Mouse (Mus musculus) midbrain, embryonic 16.5 days (tissue): ENCODE data around the gene Thap7. TPM values are rescaled to one million over a fixed set of nuclear protein-coding genes. Genes with fewer than 3 reads are reported as not detected.

ENCODE experiments used
- ATAC-seq: fragments of 200-750 bp; cut with Nextera tagmentation; 2 replicates; pipeline ENCODE4 v1.8.0; 2017; ENCODE audit warnings: moderate TSS enrichment
- H3K27ac ChIP-seq: fragments of 300-500 bp; sonication (generic); 2 replicates; pipeline ENCODE4 v1.5.1; 2014; ENCODE audit warnings: mild to moderate bottlenecking, low read length, mixed read lengths
- H3K27me3 ChIP-seq: fragments of 300-500 bp; sonication (generic); 2 replicates; pipeline ENCODE4 v1.6.1; 2014; ENCODE audit warnings: low read depth, low read length, mixed read lengths; ENCODE audit not compliant: control insufficient read depth, insufficient read depth
- H3K36me3 ChIP-seq: fragments of 300-500 bp; sonication (generic); 2 replicates; pipeline ENCODE4 v1.6.1; 2014; ENCODE audit warnings: mild to moderate bottlenecking, low read length, moderate library complexity, mixed read lengths; ENCODE audit not compliant: control insufficient read depth, insufficient read depth
- H3K4me1 ChIP-seq: fragments of 300-500 bp; sonication (generic); 2 replicates; pipeline ENCODE4 v1.6.1; 2014; ENCODE audit warnings: mild to moderate bottlenecking, low read length, mixed read lengths; ENCODE audit not compliant: control insufficient read depth, insufficient read depth
- H3K4me2 ChIP-seq: fragments of 300-500 bp; sonication (generic); 2 replicates; pipeline ENCODE4 v1.6.1; 2014; ENCODE audit warnings: mild to moderate bottlenecking, low read length, mixed read lengths
- H3K4me3 ChIP-seq: fragments of 300-500 bp; sonication (generic); 2 replicates; pipeline ENCODE4 v1.5.1; 2014; ENCODE audit warnings: low read depth, mild to moderate bottlenecking, low read length, moderate library complexity, mixed read lengths
- H3K9ac ChIP-seq: fragments of 300-500 bp; sonication (generic); 2 replicates; pipeline ENCODE4 v1.6.1; 2014; ENCODE audit warnings: low read depth, low read length, mixed read lengths
- H3K9me3 ChIP-seq: fragments of 300-500 bp; sonication (generic); replicated peaks from 2 replicates; pipeline ENCODE4 v1.6.1; 2014; ENCODE audit warnings: mild to moderate bottlenecking, low read length, mixed read lengths; ENCODE audit not compliant: control insufficient read depth, poor library complexity, severe bottlenecking
- WGBS: fragments of 180-500 bp; shearing (Covaris S2); extraction: QIAGEN DNeasy Blood & Tissue Kit; methylation state at CpG from one replicate; pipeline ENCODE4 v1.1.7; 2014; 5-methylcytosine and 5-hydroxymethylcytosine counted together
- polyA plus RNA-seq: library from polyadenylated mRNA; unstranded; fragments of >200 nt; fragmentation: Nextera tagmentation; extraction: Ambion mirVana; gene quantifications from 2 replicates; pipeline ENCODE4 v1.2.1, GENCODE M21; 2015

Gene Thap7
- polyA plus RNA-seq, 1 experiment from 2014 or later, result 62.7 TPM

DNA sequence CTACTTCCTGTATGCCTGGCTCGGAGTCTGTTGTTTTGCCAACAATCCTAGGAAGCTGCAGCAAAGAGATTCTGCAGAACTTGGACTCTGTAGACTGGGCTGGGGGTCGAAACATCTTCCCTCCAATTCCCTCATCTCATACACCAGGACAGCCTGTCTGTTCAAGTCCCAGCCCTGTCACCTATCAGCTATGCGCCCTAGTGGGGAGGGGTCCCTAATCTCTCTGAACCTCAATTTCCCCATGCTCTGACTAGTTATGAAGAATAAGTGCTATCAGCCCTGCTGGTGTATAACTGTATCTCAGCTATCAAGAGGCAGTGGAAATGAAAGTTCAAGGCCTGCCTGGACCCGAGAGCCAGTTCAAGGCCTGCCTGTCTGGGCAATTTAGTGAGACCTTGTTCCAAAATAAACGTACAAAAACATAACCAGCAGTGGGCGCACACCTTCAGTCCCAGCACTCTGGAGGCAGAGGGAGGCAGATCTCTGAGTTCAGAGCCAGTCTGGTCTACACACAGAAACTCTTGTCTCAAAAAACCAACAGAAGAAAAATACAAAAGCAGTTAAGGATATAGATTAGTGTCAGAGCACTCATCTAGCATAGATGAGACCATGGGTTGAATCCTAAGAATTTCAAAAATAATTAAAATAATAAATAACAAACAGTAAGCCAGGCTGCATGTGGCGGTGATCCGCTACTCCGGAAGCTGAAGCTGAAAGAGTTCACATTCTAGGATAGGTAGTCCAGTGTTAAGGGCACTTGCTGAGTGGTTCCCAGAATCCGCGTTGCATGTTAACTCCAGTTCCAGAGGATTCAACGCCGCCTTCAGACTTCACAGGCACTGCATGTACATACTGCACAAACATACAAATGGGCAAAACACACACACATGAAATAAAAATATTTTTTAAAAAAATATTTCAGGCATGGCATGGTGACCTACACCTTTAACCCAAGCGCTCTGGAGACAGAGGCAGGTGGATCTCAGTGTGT, 42.2 kb downstream of the Thap7 start:
- peaks cover 3% of the 10 kb centered on the region for H3K27me3 ChIP-seq
- H3K9me3 ChIP-seq, result no peaks in the 10 kb centered on the region
- peak overlapping the region; percentile 46 for H3K4me3 ChIP-seq
- H3K4me2 ChIP-seq, result peak overlapping the region; percentile 94
- 45% methylated on average over 14 of the region's 14 CpGs for WGBS
- peak; percentile 23; the same call in 1 of the 2 replicates for ATAC-seq
- peaks cover 17% of the 10 kb centered on the region for H3K36me3 ChIP-seq
- peak overlapping the region; percentile 74 for H3K9ac ChIP-seq
- H3K27ac ChIP-seq, result no peak overlapping the region
- peaks cover 9% of the 10 kb centered on the region; the same call in 1 of the 2 replicates for H3K4me1 ChIP-seq

DNA sequence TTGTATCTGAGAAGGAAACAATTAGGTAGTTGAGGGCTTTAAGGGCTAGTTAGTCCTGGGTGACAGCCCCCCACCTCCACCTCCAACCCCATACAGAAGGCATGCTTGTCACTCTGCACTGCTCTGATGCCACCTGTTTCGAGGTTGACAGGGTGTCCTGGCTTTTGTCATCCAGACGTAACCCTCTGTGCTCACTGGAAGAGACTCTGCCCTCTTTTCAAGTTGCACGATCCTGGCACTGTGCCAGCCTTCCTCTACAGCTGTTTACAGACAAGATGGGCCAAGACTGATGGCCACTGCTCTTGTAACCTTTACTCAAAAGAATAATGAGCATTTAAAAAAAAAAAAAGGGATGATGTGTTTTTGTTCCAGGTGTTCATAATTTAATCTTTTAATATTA, 44.4 kb downstream of the Thap7 start:
- Histone ChIP-seq H3K9ac (no peak overlapping the region), H3K4me2 (no peak overlapping the region), H3K27me3 (peaks cover 3% of the 10 kb centered on the region), H3K27ac (no peak overlapping the region), H3K4me1 (peaks cover 9% of the 10 kb centered on the region; the same call in 1 of the 2 replicates), H3K9me3 (no peaks in the 10 kb centered on the region), H3K4me3 (no peak overlapping the region), H3K36me3 (peaks cover 20% of the 10 kb centered on the region)
- 40% methylated on average over 3 of the region's 3 CpGs for WGBS
- ATAC-seq, result no peak

DNA sequence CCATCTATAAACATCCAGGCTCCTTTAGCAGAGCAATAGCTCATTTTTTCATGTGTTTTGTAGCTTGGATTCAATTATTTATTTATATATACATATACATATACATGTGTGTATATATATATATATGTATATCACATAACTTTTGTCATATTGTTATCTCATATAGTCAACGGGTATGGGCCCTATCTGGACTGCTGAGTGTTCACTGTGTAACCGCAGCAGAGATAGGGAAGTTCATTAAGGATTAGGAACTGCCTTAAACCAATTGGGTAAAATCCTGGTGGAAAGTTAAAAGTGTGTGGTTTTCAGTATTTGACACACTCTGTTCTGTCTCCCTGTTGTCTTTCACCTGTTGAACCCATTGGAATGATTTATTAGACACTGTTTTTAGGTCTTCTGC, 49.5 kb downstream of the Thap7 start:
- H3K4me3 ChIP-seq, result no peak overlapping the region
- H3K4me1 ChIP-seq, result peaks cover 9% of the 10 kb centered on the region
- no peaks in the 10 kb centered on the region for H3K27me3 ChIP-seq
- no peak for ATAC-seq
- H3K9me3 ChIP-seq, result no peaks in the 10 kb centered on the region
- H3K4me2 ChIP-seq, result no peak overlapping the region
- WGBS, result 90% methylated on average over 2 of the region's 2 CpGs
- H3K36me3 ChIP-seq, result peaks cover 16% of the 10 kb centered on the region
- H3K27ac ChIP-seq, result no peak overlapping the region
- no peak overlapping the region for H3K9ac ChIP-seq

DNA sequence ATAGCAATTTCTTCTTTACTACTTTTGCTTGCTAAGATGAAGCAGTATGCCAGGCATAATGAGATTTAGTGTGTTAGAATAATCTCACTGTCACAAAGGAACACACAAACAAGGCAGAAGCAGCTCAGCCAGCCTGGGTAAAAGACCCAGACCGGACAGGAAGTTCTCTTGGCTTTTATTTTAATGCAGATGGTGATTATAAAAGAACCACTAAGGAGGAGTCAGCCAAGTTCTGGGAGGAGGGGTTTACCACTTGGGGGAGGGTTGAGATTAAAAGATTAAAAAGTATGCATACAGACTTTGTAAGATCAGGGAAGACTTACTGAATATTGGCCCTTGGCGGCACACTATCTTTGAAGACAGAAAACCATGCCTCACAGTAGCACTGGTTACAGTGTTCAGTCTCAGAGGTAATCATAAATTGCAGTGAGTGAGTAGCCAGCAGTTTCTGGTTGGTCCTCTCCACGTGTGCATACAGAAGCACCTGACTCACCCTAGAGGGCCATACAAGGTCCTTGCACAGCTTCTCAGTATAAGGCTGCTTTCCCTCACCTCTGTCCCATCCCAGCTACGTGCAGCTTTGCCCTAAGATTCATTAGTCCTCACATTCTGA, 52.5 kb downstream of the Thap7 start:
- H3K4me2 ChIP-seq, result no peak overlapping the region
- H3K36me3 ChIP-seq, result no peaks in the 10 kb centered on the region
- H3K4me1 ChIP-seq, result peaks cover 13% of the 10 kb centered on the region
- H3K9ac ChIP-seq, result no peak overlapping the region
- ATAC-seq, result no peak
- WGBS, result 70% methylated on average over 4 of the region's 4 CpGs
- no peaks in the 10 kb centered on the region for H3K9me3 ChIP-seq
- no peak overlapping the region for H3K4me3 ChIP-seq
- H3K27me3 ChIP-seq, result no peaks in the 10 kb centered on the region
- H3K27ac ChIP-seq, result no peak overlapping the region

Other genes starting within 250 kb of the Thap7 start
- gene Serpind1, start 199.8 kb downstream of the Thap7 start, polyA plus RNA-seq, result 2.8 and 3.7 TPM in 2 replicates
- 26.0 and 30.9 TPM in 2 replicates for gene Snap29, start 125.2 kb downstream of the Thap7 start, polyA plus RNA-seq
- 73.7 and 74.8 TPM in 2 replicates for gene Pi4ka, start 124.8 kb downstream of the Thap7 start, polyA plus RNA-seq
- gene Crkl, start 79.1 kb downstream of the Thap7 start, polyA plus RNA-seq, result 72.4 and 88.8 TPM in 2 replicates
- 13.6 and 22.2 TPM in 2 replicates for gene Aifm3, start 41.5 kb downstream of the Thap7 start, polyA plus RNA-seq
- gene Lztr1, start 22.4 kb downstream of the Thap7 start, polyA plus RNA-seq, result 145 and 151 TPM in 2 replicates
- 1.3 and 2.0 TPM in 2 replicates for gene Lrrc74b, start 30.1 kb upstream of the Thap7 start, polyA plus RNA-seq
- 3.0 and 3.5 TPM in 2 replicates for gene P2rx6, start 30.7 kb upstream of the Thap7 start, polyA plus RNA-seq
- gene Slc7a4, start 52.1 kb upstream of the Thap7 start, polyA plus RNA-seq, result 43.7 and 49.5 TPM in 2 replicates
- 27.6 and 28.4 TPM in 2 replicates for gene Smpd4, start 88.2 kb upstream of the Thap7 start, polyA plus RNA-seq
- 11.6 and 14.6 TPM in 2 replicates for gene Ccdc74a, start 115.3 kb upstream of the Thap7 start, polyA plus RNA-seq
- gene Med15, start 201.8 kb upstream of the Thap7 start, polyA plus RNA-seq, result 47.5 and 47.9 TPM in 2 replicates
- 86.0 and 89.4 TPM in 2 replicates for gene Klhl22, start 228.5 kb upstream of the Thap7 start, polyA plus RNA-seq